Mouse (Mus musculus) C2C12 (cell line): ENCODE measurements around the gene Rft1.

Experiments
- CTCF ChIP-seq: IDR thresholded peaks from one replicate; pipeline ENCODE4 v1.5.1; 2011; ENCODE audit not compliant: control insufficient read depth, insufficient read depth, insufficient read length
- FOSL1 ChIP-seq: IDR thresholded peaks from one replicate; pipeline ENCODE4 v1.8.0; 2011; ENCODE audit warnings: mild to moderate bottlenecking, low read length; ENCODE audit not compliant: poor library complexity, insufficient read depth, severe bottlenecking

DNA sequence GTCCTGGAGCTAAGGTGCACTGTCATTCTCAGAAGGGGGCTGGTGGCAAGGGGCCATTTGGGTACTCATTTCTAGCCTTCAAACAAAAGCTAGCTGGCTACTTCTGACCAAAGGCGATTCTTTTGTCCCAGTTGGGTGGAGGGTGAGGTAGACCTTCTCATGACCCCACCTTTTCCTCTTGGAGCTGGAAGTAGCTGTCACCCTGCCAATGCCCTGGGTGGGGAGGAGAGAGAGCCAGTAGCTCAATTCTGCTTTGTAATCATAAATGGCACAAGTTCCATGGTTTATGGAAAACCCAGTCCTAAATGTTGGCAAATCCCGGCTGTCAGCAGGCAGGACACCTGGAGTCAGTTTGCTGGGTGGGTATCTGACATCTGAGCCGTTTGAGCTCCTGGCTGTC is 11.9 kb downstream of the Rft1 start:
- TF ChIP-seq FOSL1 (no peak), CTCF (no peak)
